9 mouse cellular contexts compared by ENCODE assay signal in genomic region chr19:17011261-17011995, GRCm38 (mm10). TPM values are rescaled to one million over a fixed set of nuclear protein-coding genes. Genes with fewer than 3 reads are reported as not detected.
A peak's percentile ranks its signal among the peaks of the same experiment; 100 is the strongest.
DNase-seq lines count a peak whose midpoint lies in the region; ATAC-seq and TF ChIP-seq lines count a peak whose summit lies in the region.
"Had no signal": no experiment of that assay in that cellular context is flagged by ENCODE, and none has a peak within 500 bp of the region (broad histone marks: within the 10 kb centered on the region; RNA-seq: fewer than 3 reads in every experiment).

No protein-coding gene starts in this region.

- no peak overlapping the region for H3K4me3 ChIP-seq in midbrain, embryonic 12.5 days
- H3K4me3 ChIP-seq in midbrain, embryonic 15.5 days: no peak overlapping the region
- no peak overlapping the region for H3K4me3 ChIP-seq in forebrain, embryonic 14.5 days (ENCODE audit: low read depth, low read length)
- H3K4me3 ChIP-seq in lung, adult 2 months (replicated peaks; ENCODE audit: extremely low read depth, low read depth, low read length): no peak overlapping the region
- H3K4me3 ChIP-seq: embryonic facial prominence, embryonic 15.5 days had no signal

- DNase-seq in adrenal gland, postnatal 14 days: peak; percentile 36
- DNase-seq in forebrain, embryonic 14.5 days (ENCODE audit: low spot score): peak; percentile 80
- peak; percentile 16 to 19 for DNase-seq in kidney, adult 8-10 months
- DNase-seq in lung, adult 2 months: peak; percentile 72
- no peak for DNase-seq in thymus, postnatal 36 days
- no peak for DNase-seq in yolk sac, embryonic 10.5 days (ENCODE audit: low spot score)

- no peak for TF ChIP-seq CTCF in lung, adult 2 months (IDR thresholded peaks at IDR 0.05; ENCODE audit: insufficient read depth, low read length)

- no peak overlapping the region for H3K4me2 ChIP-seq in midbrain, embryonic 12.5 days (replicated peaks)
- no peak overlapping the region for H3K4me2 ChIP-seq in midbrain, embryonic 15.5 days
- no peak overlapping the region for H3K4me2 ChIP-seq in forebrain, embryonic 14.5 days (ENCODE audit: low read length)
- H3K4me2 ChIP-seq: embryonic facial prominence, embryonic 15.5 days had no signal

- 0 out of 2 replicates have a peak, but pooled peaks cover 2% of the 10 kb centered on the region for H3K4me1 ChIP-seq in midbrain, embryonic 12.5 days
- no peaks in the 10 kb centered on the region for H3K4me1 ChIP-seq in midbrain, embryonic 15.5 days
- H3K4me1 ChIP-seq in forebrain, embryonic 14.5 days (ENCODE audit: control insufficient read depth, insufficient read depth, low read length): peaks cover 7% of the 10 kb centered on the region
- no peaks in the 10 kb centered on the region for H3K4me1 ChIP-seq in lung, adult 2 months (ENCODE audit: control insufficient read depth, insufficient read depth, low read length)

- ATAC-seq in midbrain, embryonic 12.5 days (ENCODE audit: low FRiP score, low read depth): peak; percentile 38; the same call in 1 of the 2 replicates
- no peak; the same call in 1 of the 2 replicates for ATAC-seq in midbrain, embryonic 15.5 days (replicated peaks)
- peak; percentile 93 for ATAC-seq in forebrain, embryonic 14.5 days

- WGBS in midbrain, embryonic 12.5 days: 49% methylated on average over 6 of the region's 6 CpGs
- WGBS in midbrain, embryonic 15.5 days: 57% methylated on average over 6 of the region's 6 CpGs
- WGBS in forebrain, embryonic 14.5 days: 46% methylated on average over 6 of the region's 6 CpGs
- WGBS in lung, adult 2 months: 7% methylated on average over 6 of the region's 6 CpGs

- no peak overlapping the region for H3K9ac ChIP-seq in midbrain, embryonic 12.5 days (replicated peaks)
- H3K9ac ChIP-seq in midbrain, embryonic 15.5 days: no peak overlapping the region
- H3K9ac ChIP-seq in forebrain, embryonic 14.5 days (ENCODE audit: low read length): no peak overlapping the region
- H3K9ac ChIP-seq: embryonic facial prominence, embryonic 15.5 days had no signal

- no peaks in the 10 kb centered on the region for H3K9me3 ChIP-seq in midbrain, embryonic 12.5 days
- no peaks in the 10 kb centered on the region for H3K9me3 ChIP-seq in midbrain, embryonic 15.5 days
- no peaks in the 10 kb centered on the region for H3K9me3 ChIP-seq in forebrain, embryonic 14.5 days (replicated peaks; ENCODE audit: control insufficient read depth, low read length)
- H3K9me3 ChIP-seq: embryonic facial prominence, embryonic 15.5 days had no signal

- H3K36me3 ChIP-seq in midbrain, embryonic 12.5 days: no peaks in the 10 kb centered on the region
- H3K36me3 ChIP-seq in midbrain, embryonic 15.5 days (replicated peaks): no peaks in the 10 kb centered on the region
- H3K36me3 ChIP-seq in forebrain, embryonic 14.5 days (ENCODE audit: control insufficient read depth, insufficient read depth, low read length): no peaks in the 10 kb centered on the region
- H3K36me3 ChIP-seq: embryonic facial prominence, embryonic 15.5 days had no signal

- H3K27me3 ChIP-seq in midbrain, embryonic 12.5 days: peaks cover 7% of the 10 kb centered on the region; the same call in 1 of the 2 replicates
- no peaks in the 10 kb centered on the region for H3K27me3 ChIP-seq in midbrain, embryonic 15.5 days (replicated peaks)
- H3K27me3 ChIP-seq in forebrain, embryonic 14.5 days (replicated peaks; ENCODE audit: control insufficient read depth, insufficient read depth, low read length): no peaks in the 10 kb centered on the region
- H3K27me3 ChIP-seq: embryonic facial prominence, embryonic 15.5 days had no signal

- no peak overlapping the region for H3K27ac ChIP-seq in midbrain, embryonic 12.5 days (replicated peaks)
- no peak overlapping the region for H3K27ac ChIP-seq in midbrain, embryonic 15.5 days
- no peak overlapping the region for H3K27ac ChIP-seq in forebrain, embryonic 14.5 days (ENCODE audit: low read depth, low read length)
- H3K27ac ChIP-seq: embryonic facial prominence, embryonic 15.5 days had no signal

- no peak for TF ChIP-seq POLR2A in lung, adult 2 months (IDR thresholded peaks at IDR 0.05; ENCODE audit: borderline replicate concordance, extremely low read depth, low read depth, low read length)

RNA-seq across cellular contexts. Expression of gene Prune2, which starts 55.5 kb away (rescaled TPM):
- 1.7 and 2.3 TPM in 2 replicates for polyA plus RNA-seq in midbrain, embryonic 12.5 days (2016; fragmentation: Nextera tagmentation; extraction: Ambion mirVana)
- polyA plus RNA-seq in midbrain, embryonic 15.5 days (2015; fragmentation: Nextera tagmentation; extraction: Ambion mirVana): 6.6 and 6.9 TPM in 2 replicates
- total RNA-seq in adrenal gland, postnatal 14 days (2021): 17.4 and 17.5 TPM in 2 replicates
- 2.6 TPM in 2 replicates for polyA plus RNA-seq in forebrain, embryonic 14.5 days (2014; fragmentation: Nextera tagmentation; extraction: Ambion mirVana)
- 0.59 and 1.5 TPM in 2 replicates for polyA plus RNA-seq in lung, adult 2 months (2012; rRNA removed)

Comparison
In these comparisons a context has a peak if more than half of its experiments do, and no peak if none do; other contexts are left out.
1. DNase-seq: peak in adrenal gland, postnatal 14 days (single experiment), forebrain, embryonic 14.5 days (single experiment), kidney, adult 8-10 months (2 of 2) and lung, adult 2 months (single experiment); none in thymus, postnatal 36 days (0 of 2) and yolk sac, embryonic 10.5 days (single experiment).